Mouse (Mus musculus) liver, embryonic 12.5 days (tissue): Measurements from ENCODE around the gene Hcn2. TPM values are rescaled to one million over a fixed set of nuclear protein-coding genes. Genes with fewer than 3 reads are reported as not detected.

Source experiments
- ATAC-seq: fragments of 200-750 bp; cut with Nextera tagmentation; 2 replicates; pipeline ENCODE4 v1.8.0; 2017; ENCODE audit warnings: moderate number of reproducible peaks, mild to moderate bottlenecking, moderate library complexity
- H3K27ac ChIP-seq: fragments of 300-500 bp; sonication (generic); 2 replicates; pipeline ENCODE4 v1.5.1; 2016; ENCODE audit warnings: mild to moderate bottlenecking
- H3K27me3 ChIP-seq: fragments of 300-500 bp; sonication (generic); replicated peaks from 2 replicates; pipeline ENCODE4 v1.6.1; 2016; ENCODE audit warnings: mild to moderate bottlenecking, moderate library complexity
- H3K36me3 ChIP-seq: fragments of 300-500 bp; sonication (generic); 2 replicates; pipeline ENCODE4 v1.6.1; 2016; ENCODE audit warnings: mild to moderate bottlenecking, moderate library complexity
- H3K4me1 ChIP-seq: fragments of 300-500 bp; sonication (generic); 2 replicates; pipeline ENCODE4 v1.6.1; 2016
- H3K4me2 ChIP-seq: fragments of 300-500 bp; sonication (generic); 2 replicates; pipeline ENCODE4 v1.6.1; 2016; ENCODE audit warnings: mild to moderate bottlenecking, moderate library complexity
- H3K4me3 ChIP-seq: fragments of 300-500 bp; sonication (generic); 2 replicates; pipeline ENCODE4 v1.5.1; 2016; ENCODE audit warnings: mild to moderate bottlenecking, moderate library complexity
- H3K9ac ChIP-seq: fragments of 300-500 bp; sonication (generic); 2 replicates; pipeline ENCODE4 v1.6.1; 2016; ENCODE audit warnings: mild to moderate bottlenecking, moderate library complexity
- H3K9me3 ChIP-seq: fragments of 300-500 bp; sonication (generic); replicated peaks from 2 replicates; pipeline ENCODE4 v1.6.1; 2016; ENCODE audit warnings: mild to moderate bottlenecking, moderate library complexity
- WGBS: fragments of 180-500 bp; shearing (Covaris S2); methylation state at CpG from one replicate; pipeline ENCODE4 v1.1.7; 2016; ENCODE audit not compliant: insufficient replicate concordance; 5-methylcytosine and 5-hydroxymethylcytosine counted together
- polyA plus RNA-seq: library from polyadenylated mRNA; unstranded; fragments of >200 nt; fragmentation: Nextera tagmentation; extraction: Ambion mirVana; gene quantifications from 2 replicates; pipeline ENCODE4 v1.2.1, GENCODE M21; 2016

Hcn2 gene
- polyA plus RNA-seq, 1 experiment from 2014 or later: 0.11 TPM

DNA sequence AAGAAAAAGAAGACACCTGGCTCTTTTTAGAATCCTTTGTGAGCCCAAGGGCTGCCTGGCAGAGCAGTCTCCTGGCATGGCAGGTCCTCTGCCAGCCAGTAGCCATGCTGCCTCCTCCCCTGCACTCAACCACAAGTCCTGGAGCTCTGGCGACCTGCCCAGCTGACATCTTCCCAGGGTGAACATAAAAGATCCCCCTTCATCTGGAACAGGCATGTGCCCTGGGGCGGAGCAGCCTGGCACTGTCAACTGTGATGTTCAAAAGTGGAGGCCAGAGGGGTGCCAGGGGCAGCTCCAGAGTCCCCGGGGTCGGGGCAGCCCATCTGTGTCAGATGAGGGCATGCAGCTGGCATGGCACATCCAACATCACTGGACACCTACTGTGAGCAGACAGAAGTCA is 1.4 kb upstream of the Hcn2 start:
- Histone ChIP-seq H3K27ac (no peak overlapping the region), H3K4me1 (peaks cover 58% of the 10 kb centered on the region), H3K27me3 (peaks cover 64% of the 10 kb centered on the region), H3K4me3 (no peak overlapping the region), H3K4me2 (no peak overlapping the region), H3K9me3 (no peaks in the 10 kb centered on the region), H3K9ac (no peak overlapping the region), H3K36me3 (peaks cover 23% of the 10 kb centered on the region)
- WGBS: 52% methylated on average over 4 of the region's 4 CpGs
- ATAC-seq: no peak

DNA sequence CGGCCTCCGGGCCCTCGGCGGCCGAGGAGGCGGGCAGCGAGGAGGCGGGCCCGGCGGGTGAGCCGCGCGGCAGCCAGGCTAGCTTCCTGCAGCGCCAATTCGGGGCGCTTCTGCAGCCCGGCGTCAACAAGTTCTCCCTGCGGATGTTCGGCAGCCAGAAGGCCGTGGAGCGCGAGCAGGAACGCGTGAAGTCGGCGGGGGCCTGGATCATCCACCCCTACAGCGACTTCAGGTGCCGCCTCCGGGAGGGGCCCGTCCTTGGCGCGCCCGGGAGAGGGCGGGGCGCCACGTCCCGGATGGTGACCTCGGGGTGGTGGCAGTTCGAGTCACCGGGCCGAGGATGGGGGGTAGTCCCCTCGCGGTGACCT is 538 bp downstream of the Hcn2 start:
- no peak for ATAC-seq

DNA sequence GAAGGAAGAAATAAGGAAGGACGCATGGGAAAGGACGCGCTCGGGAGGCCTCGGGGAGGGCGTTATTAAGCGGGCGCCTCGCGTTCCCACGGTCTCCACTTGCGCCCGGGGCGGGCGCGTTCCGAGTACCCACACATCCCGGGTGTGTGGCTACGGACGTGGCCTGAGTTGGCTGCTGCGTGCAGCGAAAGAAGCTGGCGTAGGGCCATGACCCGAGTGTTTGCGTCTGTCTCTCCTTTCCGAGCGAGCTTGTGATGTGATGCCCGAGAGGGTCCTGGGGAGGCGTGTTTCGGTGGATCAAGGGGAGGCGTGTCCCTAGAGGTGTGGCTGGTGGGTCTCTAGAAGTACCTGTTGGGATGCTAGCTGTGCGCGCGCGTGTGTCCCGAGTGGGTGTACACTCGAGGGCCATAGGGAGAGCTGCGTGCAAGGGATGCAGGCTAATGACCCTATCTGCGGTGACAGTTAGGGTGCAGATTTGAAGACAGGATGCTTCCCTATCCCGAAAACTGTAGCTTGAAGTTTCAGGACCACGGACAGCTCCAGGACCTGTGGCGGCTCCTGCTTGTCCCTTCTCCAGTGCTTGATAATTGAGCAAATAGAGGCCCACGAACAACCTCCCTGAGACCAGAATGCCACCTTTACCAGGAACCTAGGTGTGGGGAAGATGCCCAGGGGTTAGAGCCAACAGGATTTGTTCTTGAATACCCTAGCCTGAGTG is 1.4 kb downstream of the Hcn2 start:
- Histone ChIP-seq H3K4me3 (peak overlapping the region; percentile 66; the same call in 1 of the 2 replicates), H3K27me3 (peaks cover 92% of the 10 kb centered on the region), H3K9ac (no peak overlapping the region), H3K9me3 (no peaks in the 10 kb centered on the region), H3K36me3 (no peaks in the 10 kb centered on the region), H3K4me2 (peak overlapping the region; percentile 86), H3K4me1 (peaks cover 30% of the 10 kb centered on the region), H3K27ac (no peak overlapping the region)
- 5% methylated on average over 43 of the region's 43 CpGs for WGBS
- no peak for ATAC-seq

More for the DNA sequence above, 538 bp downstream of the Hcn2 start:
- H3K4me3 ChIP-seq: peak overlapping the region; percentile 66
- H3K9ac ChIP-seq: peak overlapping the region; percentile 41; the same call in 1 of the 2 replicates
- H3K27ac ChIP-seq: no peak overlapping the region
- H3K9me3 ChIP-seq: no peaks in the 10 kb centered on the region
- peaks cover 39% of the 10 kb centered on the region for H3K4me1 ChIP-seq
- peaks cover 84% of the 10 kb centered on the region for H3K27me3 ChIP-seq
- H3K36me3 ChIP-seq: peaks cover 3% of the 10 kb centered on the region
- peak overlapping the region; percentile 86 for H3K4me2 ChIP-seq
- 4% methylated on average over 44 of the region's 44 CpGs for WGBS

DNA sequence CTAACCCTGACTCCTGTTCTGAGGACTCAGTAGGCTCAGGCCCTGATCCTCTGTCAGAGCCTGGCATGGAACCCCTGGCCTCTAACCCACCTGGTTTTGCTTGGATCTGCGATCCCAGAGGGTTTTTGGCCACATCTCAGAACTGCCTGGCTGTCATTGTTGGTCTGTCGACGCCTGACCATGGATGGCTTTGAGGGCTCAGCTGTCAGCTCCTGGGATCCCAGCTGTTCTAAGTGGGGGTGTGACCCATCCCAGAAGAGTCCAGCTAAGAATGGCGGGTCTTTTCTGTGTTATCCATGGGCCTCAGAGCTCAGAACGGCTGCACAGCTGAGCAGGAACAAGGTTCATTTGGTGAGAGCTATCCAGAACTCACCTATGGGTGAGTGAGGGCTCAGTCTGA is 4.7 kb downstream of the Hcn2 start:
- no peak for ATAC-seq
- Histone ChIP-seq H3K27me3 (peaks cover 81% of the 10 kb centered on the region), H3K27ac (no peak overlapping the region), H3K9ac (no peak overlapping the region), H3K4me1 (peaks cover 18% of the 10 kb centered on the region), H3K9me3 (no peaks in the 10 kb centered on the region), H3K36me3 (no peaks in the 10 kb centered on the region), H3K4me3 (no peak overlapping the region), H3K4me2 (no peak overlapping the region)
- 46% methylated on average over 5 of the region's 5 CpGs for WGBS

DNA sequence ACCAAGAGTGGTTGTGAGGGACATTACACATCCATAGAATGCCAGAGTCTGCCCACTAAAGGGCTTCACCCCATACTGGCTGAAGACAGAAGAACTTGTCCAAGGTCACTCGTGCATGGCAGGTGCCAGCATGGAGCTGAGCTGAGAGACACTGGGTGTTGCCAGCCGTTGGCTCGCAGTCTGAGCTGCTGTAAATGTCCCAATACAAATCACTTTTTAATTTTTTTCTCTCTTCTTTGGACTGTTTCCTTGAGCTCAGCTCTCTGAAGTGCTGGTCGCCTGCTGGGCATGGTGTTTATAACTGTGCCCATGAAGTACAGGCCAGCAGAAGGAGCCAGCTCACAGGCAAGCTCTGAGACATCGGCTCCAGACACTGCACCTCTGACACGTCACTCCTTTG is 6.6 kb downstream of the Hcn2 start:
- Histone ChIP-seq H3K4me1 (no peaks in the 10 kb centered on the region), H3K9me3 (0 out of 2 replicates have a peak, but pooled peaks cover 6% of the 10 kb centered on the region), H3K4me2 (no peak overlapping the region), H3K9ac (no peak overlapping the region), H3K36me3 (no peaks in the 10 kb centered on the region), H3K27ac (no peak overlapping the region), H3K4me3 (no peak overlapping the region), H3K27me3 (peaks cover 71% of the 10 kb centered on the region)
- 57% methylated on average over 6 of the region's 6 CpGs for WGBS
- ATAC-seq: no peak

DNA sequence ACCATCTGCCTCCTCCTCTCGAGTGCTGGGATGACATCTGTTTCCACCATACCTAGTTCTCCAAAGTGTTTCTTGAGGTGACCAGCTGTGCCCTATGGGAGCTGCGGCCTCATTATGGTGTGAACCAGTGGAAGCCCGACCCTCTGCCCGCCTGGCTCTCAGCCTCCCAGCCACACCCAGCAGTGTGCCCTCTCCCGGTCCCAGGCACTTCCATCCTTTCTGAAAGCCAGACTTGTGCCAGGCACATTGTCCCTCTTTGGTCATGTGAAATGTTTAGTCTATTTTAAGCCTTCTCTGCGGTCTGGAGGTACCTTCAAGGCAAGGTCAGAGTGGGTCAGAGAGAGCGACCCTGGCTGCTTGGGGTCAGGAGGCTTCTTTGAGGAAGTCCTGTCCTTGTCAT is 7.3 kb downstream of the Hcn2 start:
- WGBS: 62% methylated on average over 7 of the region's 7 CpGs
- peaks cover 71% of the 10 kb centered on the region for H3K27me3 ChIP-seq
- ATAC-seq: no peak

DNA sequence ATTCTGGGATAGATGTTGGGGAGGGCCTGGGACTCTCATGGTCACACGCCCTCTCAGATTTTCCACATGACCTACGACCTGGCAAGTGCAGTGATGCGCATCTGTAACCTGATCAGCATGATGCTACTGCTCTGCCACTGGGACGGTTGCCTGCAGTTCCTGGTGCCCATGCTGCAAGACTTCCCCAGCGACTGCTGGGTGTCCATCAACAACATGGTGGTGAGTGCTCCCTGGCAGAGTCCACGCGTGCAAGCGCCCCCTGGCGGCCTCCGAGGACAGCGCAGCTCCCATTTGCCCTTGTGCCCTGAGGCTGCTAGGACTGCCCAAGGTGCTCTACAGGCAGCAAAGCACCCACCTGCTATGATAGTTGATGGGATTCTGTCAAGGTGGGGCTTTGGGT is 9.7 kb downstream of the Hcn2 start:
- H3K9me3 ChIP-seq: 0 out of 2 replicates have a peak, but pooled peaks cover 6% of the 10 kb centered on the region
- no peaks in the 10 kb centered on the region for H3K4me1 ChIP-seq
- 29% methylated on average over 11 of the region's 11 CpGs for WGBS
- no peak overlapping the region for H3K4me2 ChIP-seq
- no peak overlapping the region for H3K27ac ChIP-seq
- H3K36me3 ChIP-seq: no peaks in the 10 kb centered on the region
- H3K27me3 ChIP-seq: peaks cover 56% of the 10 kb centered on the region
- ATAC-seq: peak; percentile 69; the same call in 1 of the 2 replicates
- no peak overlapping the region for H3K9ac ChIP-seq
- no peak overlapping the region for H3K4me3 ChIP-seq

More for the DNA sequence above, 7.3 kb downstream of the Hcn2 start:
- H3K4me2 ChIP-seq: no peak overlapping the region
- 0 out of 2 replicates have a peak, but pooled peaks cover 6% of the 10 kb centered on the region for H3K9me3 ChIP-seq
- H3K4me1 ChIP-seq: no peaks in the 10 kb centered on the region
- H3K27ac ChIP-seq: no peak overlapping the region
- no peak overlapping the region for H3K9ac ChIP-seq
- no peak overlapping the region for H3K4me3 ChIP-seq
- H3K36me3 ChIP-seq: no peaks in the 10 kb centered on the region

DNA sequence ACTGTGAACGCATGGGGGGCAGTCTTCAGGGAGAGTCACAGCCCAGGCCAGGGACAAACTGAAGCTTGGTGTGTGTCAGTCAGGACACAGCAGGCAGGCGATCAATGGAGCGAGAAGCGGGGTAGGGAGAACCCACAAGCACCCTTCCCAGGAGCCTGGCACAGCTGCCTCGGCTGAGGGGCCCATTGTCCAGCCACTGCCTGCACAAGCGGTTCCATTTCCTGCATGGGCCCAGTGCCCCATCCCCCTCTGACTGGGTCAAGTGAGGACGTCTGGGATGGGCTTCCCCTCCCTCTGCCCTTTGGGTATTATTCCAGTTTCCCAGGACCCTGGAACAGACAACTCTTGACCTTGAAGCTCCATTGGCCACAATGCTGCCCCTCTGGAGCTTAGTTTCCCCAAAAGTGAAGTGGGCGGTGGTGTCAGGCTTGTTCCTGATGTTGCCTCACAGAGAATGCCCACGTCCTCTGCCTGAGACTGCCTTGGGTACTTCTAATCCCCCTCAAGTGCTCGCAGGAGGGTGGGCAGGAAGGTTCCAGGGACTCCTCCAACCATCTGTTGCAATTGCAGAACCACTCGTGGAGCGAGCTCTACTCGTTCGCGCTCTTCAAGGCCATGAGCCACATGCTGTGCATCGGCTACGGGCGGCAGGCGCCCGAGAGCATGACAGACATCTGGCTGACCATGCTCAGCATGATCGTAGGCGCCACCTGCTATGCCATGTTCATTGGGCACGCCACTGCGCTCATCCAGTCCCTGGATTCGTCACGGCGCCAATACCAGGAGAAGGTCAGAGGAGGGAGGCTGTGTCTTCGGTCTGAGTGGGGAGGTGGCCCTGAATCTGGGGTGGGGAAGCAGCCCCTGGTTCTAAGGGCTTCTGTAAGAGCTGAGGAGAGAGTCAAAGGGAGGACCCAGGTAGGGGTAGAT is 12.2 kb downstream of the Hcn2 start:
- Histone ChIP-seq H3K4me3 (no peak overlapping the region), H3K27ac (no peak overlapping the region), H3K27me3 (peaks cover 32% of the 10 kb centered on the region), H3K4me2 (no peak overlapping the region), H3K9me3 (0 out of 2 replicates have a peak, but pooled peaks cover 6% of the 10 kb centered on the region), H3K4me1 (no peaks in the 10 kb centered on the region), H3K36me3 (peaks cover 1% of the 10 kb centered on the region), H3K9ac (no peak overlapping the region)
- no peak for ATAC-seq
- WGBS: 58% methylated on average over 28 of the region's 28 CpGs

DNA sequence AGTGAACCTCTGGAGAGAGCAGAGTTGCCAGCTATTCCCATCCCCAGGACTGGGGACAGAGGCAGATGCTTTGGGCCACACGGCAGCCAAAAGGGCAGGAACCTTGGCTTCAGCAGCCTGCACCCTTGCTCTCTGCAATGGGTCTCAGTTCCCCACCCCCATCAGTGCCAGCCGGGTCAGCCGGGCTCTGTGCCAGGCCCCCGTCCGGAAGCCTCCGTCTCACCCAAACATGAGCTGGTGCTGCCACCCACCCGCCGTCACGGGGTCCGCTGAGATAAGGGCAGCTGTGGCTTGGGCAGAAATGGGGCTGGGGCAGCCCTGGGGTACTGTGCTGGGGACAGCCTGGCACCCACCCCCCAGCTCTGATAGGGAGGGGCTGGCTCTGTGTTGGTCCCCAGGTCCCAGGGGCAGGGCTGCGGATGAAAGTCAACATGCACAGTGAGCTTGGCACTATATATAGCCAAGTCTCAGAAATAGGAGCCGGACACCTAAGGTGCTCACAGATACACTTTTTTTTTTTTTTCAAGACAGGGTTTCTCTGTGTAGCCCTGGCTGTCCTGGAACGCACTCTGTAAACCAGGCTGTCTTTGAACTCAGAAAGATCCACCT is 13.0 kb downstream of the Hcn2 start:
- Histone ChIP-seq H3K36me3 (peaks cover 10% of the 10 kb centered on the region), H3K9ac (no peak overlapping the region), H3K27ac (no peak overlapping the region), H3K4me2 (no peak overlapping the region), H3K4me1 (no peaks in the 10 kb centered on the region), H3K27me3 (peaks cover 25% of the 10 kb centered on the region), H3K9me3 (0 out of 2 replicates have a peak, but pooled peaks cover 6% of the 10 kb centered on the region), H3K4me3 (no peak overlapping the region)
- WGBS: 68% methylated on average over 13 of the region's 13 CpGs
- ATAC-seq: no peak

DNA sequence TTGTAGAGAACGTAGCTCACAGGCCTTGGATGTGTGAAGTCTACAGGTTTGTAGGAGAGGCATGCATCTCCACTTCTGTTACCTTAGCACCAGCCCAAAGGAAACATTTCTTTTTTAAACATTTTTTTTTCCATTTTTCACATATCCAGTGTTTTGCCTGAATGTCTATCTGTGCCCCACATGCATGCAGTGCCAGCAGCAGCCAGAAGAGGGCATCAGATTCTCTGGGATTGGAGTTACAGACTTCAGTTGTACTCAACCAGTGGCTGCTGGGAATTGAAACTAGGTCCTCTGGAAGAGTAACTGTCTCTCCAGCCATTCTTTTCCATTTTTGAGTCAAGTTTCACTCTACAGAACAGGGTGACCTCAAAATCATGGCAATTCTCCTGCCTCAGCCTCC is 16.1 kb downstream of the Hcn2 start:
- Histone ChIP-seq H3K9ac (no peak overlapping the region), H3K4me3 (no peak overlapping the region), H3K27me3 (peaks cover 37% of the 10 kb centered on the region), H3K4me2 (no peak overlapping the region), H3K4me1 (no peaks in the 10 kb centered on the region), H3K9me3 (peaks cover 12% of the 10 kb centered on the region; the same call in 1 of the 2 replicates), H3K27ac (no peak overlapping the region), H3K36me3 (peaks cover 40% of the 10 kb centered on the region)
- WGBS: 67% methylated on average over 1 of the region's 1 CpGs
- no peak for ATAC-seq

DNA sequence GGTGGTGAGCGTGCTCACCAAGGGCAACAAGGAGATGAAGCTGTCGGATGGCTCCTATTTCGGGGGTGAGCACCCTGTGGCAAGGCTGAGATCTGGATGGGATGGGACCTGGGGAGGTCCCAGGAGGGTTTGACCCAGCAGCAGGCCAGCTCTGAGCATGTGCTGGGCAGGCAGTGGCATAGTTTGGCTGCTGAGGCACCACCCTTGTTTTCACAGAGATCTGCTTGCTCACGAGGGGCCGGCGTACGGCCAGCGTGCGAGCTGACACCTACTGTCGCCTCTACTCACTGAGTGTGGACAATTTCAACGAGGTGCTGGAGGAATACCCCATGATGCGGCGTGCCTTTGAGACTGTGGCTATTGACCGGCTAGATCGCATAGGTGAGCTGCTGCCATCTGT is 17.4 kb downstream of the Hcn2 start:
- Histone ChIP-seq H3K9ac (no peak overlapping the region), H3K4me2 (no peak overlapping the region), H3K4me3 (no peak overlapping the region), H3K9me3 (peaks cover 11% of the 10 kb centered on the region; the same call in 1 of the 2 replicates), H3K27me3 (peaks cover 23% of the 10 kb centered on the region), H3K4me1 (no peaks in the 10 kb centered on the region), H3K27ac (no peak overlapping the region), H3K36me3 (peaks cover 54% of the 10 kb centered on the region)
- no peak for ATAC-seq
- 90% methylated on average over 15 of the region's 15 CpGs for WGBS
